Mouse (Mus musculus): ENCODE measurements around the gene Rab3c.

The Rab3c gene

DNA sequence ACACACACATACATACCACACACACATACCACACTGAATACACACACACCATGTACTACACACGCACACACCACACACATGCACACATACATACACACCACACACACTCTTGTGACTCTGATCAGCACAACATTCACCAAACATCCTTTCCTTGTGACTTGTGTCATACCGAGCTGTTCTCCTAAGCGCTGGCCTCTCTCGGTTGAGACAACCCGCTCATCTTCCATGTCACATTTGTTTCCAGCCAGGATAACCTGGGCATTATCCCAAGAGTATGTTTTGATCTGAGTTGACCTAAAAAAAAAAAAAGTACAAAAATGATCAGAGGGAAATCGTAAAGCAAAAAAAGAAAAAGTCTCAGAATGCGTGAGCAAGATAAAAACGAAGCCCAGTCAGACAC is 196.8 kb downstream of the Rab3c start:
- no peak for DNase-seq

- DNase-seq: no peak
These were observed 199.6 kb downstream of the Rab3c start for GRCm38 (mm10) chr13:110081174-110081573.

GRCm38 (mm10) chr13:110075587-110075986 is 205.2 kb downstream of the Rab3c start:
- no peak for DNase-seq

GRCm38 (mm10) chr13:110074180-110074579 is 206.6 kb downstream of the Rab3c start:
- no peak for DNase-seq

- DNase-seq: no peak
These were observed 213.6 kb downstream of the Rab3c start for GRCm38 (mm10) chr13:110067149-110067548.

- DNase-seq: no peak
These were observed 214.1 kb downstream of the Rab3c start for GRCm38 (mm10) chr13:110066674-110067073.

DNA sequence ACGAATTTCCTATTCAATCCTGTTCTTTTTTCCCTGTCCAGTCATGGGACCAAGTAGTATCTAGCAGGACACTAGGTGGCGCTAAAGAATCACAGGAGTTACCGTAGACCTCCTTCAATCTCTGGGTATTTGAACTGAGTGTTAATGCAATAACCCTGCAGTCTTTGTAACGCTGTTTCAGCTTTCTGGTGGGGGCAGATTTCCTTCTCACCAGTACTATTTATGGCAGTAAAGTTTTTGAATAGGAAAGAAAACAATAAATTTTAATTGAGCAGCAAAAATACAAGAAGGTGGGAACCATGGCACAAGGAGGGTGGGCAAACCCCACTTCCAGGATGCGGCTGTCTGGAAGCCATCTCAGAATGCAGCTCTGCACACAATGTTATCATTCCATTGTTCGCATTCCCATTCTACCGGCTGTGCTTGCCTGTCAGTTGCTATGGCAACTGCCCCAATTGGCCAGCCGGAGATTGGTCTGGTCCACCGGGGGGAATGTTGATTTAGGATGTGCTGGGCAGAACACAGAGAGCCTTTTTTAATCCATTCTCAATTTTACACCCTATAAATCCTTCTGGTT is 217.9 kb downstream of the Rab3c start:
- DNase-seq: peak; percentile 79

GRCm38 (mm10) chr13:110062288-110062687 is 218.5 kb downstream of the Rab3c start:
- no peak for DNase-seq

DNA sequence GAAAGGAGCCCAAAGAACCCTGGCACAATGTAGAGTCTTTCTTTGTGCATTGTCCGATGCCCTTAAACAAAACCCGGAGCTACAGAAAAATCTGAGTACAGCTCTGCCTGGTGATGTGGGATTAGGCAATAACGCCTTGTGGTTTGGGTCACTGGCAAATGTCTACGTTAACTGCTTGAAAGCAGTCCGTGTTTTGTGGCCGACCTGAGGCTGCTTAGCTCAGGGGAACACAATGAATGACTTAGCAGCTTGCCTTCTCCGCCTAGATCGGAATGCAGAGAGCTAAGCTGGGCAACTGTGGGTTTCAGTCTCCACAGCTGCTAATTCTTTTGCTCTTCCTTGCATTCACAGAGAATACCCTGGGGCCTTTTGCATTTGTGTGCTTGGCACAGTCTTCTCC is 226.3 kb downstream of the Rab3c start:
- no peak for DNase-seq

DNA sequence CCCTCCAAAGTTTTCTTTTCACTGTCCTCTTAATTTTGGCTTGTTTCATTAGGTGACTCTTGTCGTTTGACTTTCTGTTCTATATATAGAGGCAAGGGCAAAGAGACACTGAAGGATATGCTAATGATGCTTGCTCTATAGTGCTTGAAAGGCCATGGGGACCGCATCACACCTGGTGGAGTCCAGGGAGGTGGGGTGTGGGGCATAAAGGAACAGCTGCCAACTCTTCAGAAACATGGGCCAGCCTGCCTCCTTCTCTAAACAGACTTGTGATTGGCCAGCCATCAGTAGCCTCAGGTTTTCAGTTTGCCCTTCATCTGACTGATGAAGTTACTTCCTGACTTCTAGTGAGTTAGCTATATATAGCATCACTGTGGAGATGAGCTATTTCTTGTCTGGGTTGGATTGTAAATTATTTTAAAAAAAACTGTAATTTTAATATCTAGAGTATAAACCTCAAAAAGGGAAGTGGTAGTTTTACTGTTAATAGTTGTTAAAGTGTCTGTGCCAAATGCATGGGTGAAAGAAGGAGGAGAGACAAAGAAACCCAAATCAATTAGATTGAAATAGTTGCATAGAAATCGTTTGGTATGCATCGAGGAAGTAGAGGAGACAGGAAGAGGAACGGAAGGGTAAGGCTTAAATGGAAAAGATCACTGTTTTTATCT is 231.9 kb downstream of the Rab3c start:
- no peak for DNase-seq

- no peak for DNase-seq
These were observed 236.4 kb downstream of the Rab3c start for GRCm38 (mm10) chr13:110044418-110044817.

DNA sequence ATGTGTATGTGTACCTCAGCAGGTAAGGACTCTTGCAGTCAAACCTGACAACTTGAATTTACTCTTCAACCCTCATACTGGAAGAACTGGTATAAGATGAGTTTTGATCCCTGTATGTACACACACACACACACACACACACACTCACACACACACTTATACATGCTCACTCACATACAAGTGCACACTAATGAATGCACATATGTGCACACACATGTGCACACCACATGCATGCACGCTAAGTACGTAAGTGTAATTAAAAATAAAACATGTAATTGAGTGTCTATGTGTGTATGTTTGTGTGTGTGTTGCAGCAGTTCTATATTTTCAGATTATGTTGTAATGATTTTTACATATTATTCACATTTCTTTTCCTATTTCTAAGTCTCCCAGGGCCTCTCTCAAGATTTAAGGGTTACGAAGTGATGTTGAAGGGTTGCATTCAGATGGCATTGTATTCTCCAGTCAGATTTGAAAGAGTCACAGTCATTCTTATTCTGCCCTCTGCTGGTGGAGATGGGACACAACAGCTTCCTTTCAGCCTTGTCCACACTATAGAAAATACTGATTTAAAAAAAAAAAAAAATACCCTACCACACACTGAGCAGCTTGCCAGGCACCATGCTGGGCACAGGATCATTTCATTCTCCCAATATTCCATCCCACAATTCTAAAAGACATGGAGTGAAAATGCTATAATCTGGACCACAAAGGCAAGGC is 240.9 kb downstream of the Rab3c start:
- DNase-seq: no peak

DNA sequence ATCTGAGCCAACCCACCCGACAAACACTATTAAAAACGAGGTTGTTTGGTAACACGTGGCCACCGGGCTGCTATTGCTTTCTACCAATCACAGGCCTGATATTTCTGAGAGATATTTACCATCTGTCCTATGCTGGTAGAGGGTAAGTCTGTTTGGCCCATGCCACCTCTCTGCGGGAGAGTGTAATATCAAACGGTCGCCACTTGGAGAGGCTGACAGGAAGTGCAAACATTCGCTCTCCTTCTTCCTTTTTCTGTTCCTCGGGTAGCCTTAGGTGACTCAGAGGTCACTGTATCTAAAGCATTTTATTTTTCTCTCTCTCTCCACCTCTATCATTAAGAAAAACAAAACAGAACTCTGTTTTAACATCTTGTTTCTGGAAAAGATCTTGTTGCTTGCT is 241.6 kb downstream of the Rab3c start:
- no peak for DNase-seq

GRCm38 (mm10) chr13:110038521-110038920 is 242.3 kb downstream of the Rab3c start:
- DNase-seq: no peak

DNA sequence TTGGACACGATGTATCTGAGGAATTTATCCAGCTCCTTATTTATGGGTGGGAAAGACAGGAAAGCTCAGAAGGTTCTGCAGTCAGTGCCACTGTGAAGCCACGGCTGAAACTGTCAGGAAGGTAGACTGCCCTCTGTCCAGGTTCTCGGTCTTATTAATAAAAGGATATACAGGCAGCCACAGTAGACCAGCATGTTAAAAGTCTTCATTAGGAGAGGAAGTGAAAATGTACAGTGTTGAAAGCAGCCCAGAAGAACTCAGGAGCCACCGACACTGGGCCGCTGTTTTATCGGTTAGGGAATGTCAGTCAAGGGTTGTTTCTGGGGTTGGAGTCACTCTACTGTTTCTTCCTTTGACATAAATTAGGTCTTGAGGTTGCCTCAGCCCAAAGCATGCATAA is 245.9 kb downstream of the Rab3c start:
- no peak for DNase-seq

- no peak for DNase-seq
These were observed 246.8 kb downstream of the Rab3c start for GRCm38 (mm10) chr13:110034041-110034440.

DNA sequence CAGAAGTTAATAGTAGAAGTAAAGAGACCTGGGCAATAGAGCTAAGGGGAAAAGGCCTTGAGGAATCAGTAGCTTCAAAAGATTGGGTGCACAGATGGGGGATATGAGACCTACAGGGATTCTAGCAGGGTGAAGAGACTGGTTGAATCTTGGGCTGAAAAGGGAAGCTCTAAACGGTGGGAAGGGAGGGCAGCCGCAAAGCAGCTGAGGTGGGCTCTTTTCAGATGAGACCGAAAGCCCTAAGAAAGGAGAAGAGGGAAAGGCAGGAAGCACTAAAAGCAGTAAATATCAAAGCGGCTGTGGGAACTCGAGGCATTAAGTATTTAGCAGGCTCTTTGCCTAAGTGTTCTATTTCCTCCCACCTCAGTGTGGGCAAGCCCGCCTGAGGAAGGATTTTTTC is 248.9 kb downstream of the Rab3c start:
- no peak for DNase-seq

DNA sequence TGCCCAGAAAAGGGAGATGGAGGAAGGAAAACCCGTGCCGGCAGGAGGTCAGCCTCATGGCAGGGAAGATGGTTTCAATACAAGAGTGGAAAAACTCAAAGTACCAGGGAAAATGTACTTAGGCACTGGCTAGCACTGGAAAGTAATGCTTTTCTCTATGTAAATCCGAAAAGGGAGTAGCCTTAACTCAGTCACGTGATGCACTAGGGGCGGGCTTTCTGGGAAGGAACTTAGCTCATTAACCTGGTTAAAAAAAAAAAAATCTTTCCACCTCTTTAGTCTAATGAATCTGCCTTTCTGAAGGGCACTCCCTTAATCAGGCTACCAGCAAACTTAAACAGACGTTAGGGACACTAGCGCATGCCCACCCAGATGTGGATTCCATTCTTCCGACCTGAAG is 249.7 kb downstream of the Rab3c start:
- no peak for DNase-seq

DNA sequence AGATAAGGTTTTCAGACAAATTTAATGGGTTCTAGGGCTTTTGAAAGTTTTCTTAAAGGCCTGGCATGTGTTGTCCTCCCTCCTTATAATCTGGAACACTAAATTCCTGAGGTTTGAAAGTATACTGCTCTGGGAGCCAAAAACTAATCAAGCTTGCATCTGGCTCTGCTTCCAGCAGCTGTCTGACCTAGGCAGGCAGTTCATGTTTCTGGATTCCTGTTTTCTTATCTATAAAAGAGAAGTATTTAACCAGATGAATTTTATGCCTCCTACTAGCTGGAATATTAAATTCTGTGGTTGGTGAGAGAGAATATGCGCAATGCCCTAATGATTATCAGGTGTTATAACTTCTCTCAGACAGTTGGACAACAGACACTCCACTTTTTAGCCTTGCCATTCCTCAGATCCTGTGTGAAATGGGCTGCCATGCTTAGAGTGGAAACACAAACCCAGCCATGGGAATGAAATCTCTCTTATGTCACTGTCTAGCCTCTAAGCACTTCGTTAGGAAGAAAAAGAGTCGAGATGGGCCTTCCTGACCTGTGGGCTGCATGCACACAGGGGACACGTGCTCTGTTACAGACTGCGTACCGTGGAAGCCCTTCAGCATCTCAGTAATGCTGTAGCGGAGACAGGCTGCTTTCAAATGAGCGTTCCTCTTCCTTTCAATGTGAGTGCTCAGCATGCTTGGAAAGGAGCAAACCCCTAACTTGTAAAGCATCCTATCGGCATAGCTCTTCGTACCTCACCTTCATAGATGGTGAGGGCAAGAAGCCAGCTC is 256.2 kb downstream of the Rab3c start:
- no peak for DNase-seq

- DNase-seq: peak; percentile 12
These were observed 257.8 kb downstream of the Rab3c start for GRCm38 (mm10) chr13:110023031-110023430.

DNA sequence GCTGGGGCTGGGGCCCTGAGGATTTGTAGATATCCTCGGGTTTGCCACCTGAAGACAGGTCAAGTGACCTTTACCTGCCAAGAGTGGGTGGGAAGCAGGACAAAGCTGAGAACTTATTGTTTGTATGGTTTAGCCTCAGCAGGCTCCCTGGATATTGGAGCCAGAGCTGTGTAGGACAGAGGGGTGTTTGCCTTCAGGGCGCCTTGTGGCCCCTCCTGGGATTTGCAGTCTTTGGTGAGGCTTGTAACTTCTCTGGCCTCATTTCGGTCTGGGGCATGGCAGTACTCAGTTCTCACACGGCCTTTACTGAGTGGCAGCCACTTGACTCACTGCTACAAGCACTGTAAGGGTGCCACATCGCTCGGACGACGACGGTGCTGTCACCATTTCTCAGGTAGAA is 261.0 kb downstream of the Rab3c start:
- DNase-seq: no peak

DNA sequence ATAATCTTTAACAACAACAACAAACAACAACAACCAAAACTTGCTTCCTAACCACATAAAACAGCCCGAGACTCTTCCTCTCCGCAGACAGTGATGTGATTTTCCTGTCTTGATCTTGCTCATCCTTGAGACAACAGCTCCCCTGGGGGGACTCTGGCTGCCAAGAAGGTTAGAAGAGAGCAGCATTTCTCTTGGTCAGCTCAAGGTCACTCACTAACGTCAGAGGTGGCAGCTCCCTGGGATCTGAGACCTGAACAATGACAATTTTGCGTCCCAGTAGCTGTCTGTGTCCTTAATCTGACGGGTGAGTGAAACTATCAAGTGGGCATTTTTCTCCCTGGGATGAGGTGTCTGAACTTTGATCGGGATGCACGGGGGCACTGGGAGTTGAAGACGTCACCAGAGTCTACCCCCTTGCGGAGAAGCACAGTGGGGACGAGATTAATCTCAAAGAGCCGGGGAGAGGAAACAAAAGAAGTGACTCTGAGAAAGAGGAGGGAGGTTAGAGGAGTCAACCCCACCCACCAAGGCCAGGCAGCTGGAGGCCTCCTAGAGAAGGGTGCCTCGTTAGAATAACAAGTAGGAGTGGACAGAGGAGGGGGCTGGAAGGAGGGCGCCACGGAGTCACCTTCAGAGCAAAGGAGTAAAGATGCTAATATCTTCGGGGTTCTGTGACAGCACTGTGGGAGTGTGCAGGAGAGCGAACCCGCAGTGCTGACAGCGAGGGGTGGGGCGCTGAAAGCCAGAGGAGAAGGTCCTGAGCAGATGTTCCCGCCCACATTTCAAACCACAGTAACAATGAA is 261.7 kb downstream of the Rab3c start:
- DNase-seq: peak; percentile 9
